Mouse (Mus musculus) 3134 (cell line): ENCODE results near the gene Fryl.

Experiments
- DNase-seq: peaks from one replicate; pipeline ENCODE4 v3.0.0-alpha.2; 2011; ENCODE audit warnings: low spot score; ENCODE audit not compliant: insufficient read length; ENCODE audit errors: extremely low read depth

Fryl gene

GRCm38 (mm10) chr5:73129871-73130270 is 126.5 kb downstream of the Fryl start:
- no peak for DNase-seq

GRCm38 (mm10) chr5:73119969-73120725 is 136.3 kb downstream of the Fryl start:
- DNase-seq = no peak

GRCm38 (mm10) chr5:73119524-73119923 is 136.9 kb downstream of the Fryl start:
- no peak for DNase-seq

- DNase-seq = no peak
These were observed 137.6 kb downstream of the Fryl start for GRCm38 (mm10) chr5:73118786-73119185.

DNA sequence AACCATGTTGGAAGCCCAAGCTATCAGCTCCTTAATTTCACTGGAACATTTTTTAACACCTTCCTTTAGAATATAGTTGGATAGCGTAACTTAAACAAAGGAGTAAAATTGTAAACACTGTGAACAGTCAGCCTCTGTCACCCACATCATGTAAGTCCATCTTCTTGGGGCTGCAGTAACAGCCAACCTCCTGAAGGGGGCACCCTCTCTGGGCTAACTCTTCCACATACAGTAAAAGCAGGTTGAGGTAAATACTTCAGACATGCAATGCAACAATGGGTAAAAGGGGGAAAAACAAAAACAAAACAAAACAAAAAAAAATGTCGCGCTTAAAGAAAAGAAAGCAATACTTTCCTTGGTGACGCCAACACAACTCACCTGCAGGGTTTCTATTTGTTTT is 141.5 kb downstream of the Fryl start:
- DNase-seq = no peak

GRCm38 (mm10) chr5:73112331-73112730 is 144.1 kb downstream of the Fryl start:
- no peak for DNase-seq

DNA sequence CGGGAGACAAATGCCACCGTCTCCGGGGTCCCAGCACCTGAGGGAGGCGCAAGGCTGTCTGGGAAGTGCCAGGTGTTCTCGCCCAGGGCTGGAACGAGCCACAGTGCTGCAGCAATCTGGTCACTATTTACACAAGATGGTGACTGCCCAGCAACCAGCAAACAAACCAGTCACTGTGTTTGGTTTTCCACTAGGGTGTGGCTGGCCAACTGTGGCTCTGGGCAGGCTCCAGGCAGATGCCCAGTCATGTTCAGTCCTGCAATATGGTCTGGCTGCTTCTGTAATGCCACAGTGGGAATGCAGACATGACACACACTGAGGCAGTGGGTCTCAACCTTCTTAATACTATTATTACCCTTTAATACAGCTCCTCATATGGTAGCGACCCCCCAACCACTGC is 152.8 kb downstream of the Fryl start:
- DNase-seq = no peak

DNA sequence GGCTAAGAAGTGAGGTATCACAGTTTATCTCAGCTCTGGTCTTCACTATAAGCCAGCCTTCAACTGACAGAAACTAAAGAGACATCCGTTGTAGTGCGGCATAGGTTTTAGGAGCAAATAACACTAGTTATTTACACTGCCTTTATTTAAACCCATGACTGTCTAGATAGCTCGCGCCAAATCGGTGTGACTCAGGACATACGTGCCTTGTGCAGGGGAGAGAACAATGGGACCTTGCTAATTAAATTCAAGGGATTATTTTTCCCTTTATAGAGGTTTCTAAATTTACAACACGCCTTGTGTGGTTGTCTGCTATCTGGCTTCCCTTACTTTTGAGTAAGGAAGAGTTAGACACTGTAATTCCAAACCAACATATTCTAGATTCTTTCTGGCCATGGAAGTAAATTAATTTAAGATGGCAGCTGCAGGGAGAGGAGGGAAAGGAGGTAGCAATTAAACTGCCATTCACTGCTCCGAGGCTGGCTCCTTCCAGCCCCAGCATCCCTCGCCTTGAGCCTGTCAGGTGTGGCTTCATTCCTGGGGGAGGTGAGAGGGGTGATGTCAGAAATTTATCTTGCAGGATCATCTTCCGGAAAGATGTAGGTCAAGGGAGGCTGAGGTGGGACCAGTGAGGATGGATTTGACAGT is 154.0 kb downstream of the Fryl start:
- DNase-seq = no peak

- no peak for DNase-seq
These were observed 164.2 kb downstream of the Fryl start for GRCm38 (mm10) chr5:73092236-73092635.

- DNase-seq = no peak
These were observed 167.3 kb downstream of the Fryl start for GRCm38 (mm10) chr5:73089158-73089557.

GRCm38 (mm10) chr5:73081496-73081895 is 174.9 kb downstream of the Fryl start:
- no peak for DNase-seq

- DNase-seq = no peak
These were observed 176.6 kb downstream of the Fryl start for GRCm38 (mm10) chr5:73079801-73080200.

- DNase-seq = no peak
These were observed 185.1 kb downstream of the Fryl start for GRCm38 (mm10) chr5:73071319-73071718.

DNA sequence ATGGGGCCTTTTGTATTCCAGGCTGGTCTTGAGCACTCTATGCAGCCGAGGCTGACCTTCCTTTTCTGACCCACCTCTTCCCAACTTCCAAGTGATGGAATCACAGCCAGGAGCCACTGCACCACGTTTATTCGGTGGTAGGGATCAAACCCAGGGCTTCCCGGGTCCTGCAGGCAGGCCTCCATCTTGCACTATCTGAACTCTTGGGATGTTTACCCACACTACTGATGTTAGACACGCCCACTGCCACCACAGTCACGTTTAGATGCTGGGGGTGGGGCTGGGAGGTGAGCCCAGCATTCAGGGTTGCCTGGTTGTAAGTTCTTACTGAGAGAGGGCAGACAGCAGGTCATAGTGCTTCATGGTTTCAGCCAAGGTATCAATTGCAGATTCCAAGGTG is 189.5 kb downstream of the Fryl start:
- no peak for DNase-seq

DNA sequence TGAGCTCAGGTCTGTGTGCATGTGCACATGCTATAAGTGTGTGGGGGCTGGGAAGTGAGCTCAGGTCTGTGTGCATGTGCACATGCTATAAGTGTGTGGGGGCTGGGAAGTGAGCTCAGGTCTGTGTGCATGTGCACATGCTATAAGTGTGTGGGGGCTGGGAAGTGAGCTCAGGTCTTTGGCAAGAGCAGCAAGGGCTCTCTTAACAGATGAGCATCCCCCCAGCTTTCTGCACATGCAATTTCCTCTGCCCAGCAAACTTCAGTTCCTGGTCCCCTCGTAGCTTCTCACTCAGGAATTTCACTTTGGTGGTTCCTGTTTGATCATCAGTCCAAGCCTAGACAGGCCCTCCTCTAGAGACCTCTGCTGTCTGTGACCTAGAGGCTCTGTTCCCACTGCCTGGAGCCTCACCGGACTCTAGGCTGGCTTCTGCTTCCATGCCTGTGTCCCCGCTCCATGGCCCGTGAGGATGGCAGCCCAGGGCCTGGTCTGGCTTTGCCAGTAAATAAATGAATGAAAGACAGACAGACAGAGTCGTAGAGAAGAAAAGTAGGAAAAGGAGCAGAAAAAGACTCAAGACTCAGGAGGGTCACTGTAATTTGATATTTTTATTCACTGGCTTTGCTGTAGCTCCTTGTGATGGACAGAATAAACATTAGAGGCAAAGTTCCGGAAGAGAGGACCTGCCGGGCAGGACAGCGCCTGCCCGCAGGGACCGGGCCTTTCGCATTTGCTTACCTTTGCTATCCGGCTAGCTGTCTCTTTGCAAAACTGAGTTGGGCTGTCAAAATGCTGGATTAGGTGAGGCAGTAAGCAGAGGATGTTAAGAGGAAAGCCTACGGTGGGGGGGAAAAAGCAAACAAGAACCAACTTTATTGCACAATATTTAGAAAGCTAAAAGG is 192.4 kb downstream of the Fryl start:
- DNase-seq = no peak

- DNase-seq = no peak
These were observed 194.8 kb downstream of the Fryl start for GRCm38 (mm10) chr5:73061506-73062155.

DNA sequence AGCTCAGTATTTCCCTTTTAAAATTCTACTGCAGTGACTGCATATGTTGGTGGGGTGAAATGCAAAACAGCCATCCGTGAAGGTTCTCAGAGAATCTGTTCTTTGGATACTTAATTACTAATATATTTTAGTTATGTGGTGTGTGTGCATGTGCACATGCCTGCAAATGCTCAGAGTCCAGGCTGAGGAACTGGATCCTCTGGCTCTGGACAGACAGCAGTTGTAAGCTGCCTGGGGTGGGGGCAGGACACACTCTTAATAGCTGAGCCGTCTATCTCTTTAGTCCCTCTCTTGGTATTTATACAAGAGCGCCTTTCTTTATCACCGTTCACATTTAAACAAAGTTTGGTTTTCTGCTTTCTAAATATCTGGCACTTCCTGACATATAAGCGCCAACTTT is 199.5 kb downstream of the Fryl start:
- DNase-seq = no peak

- no peak for DNase-seq
These were observed 200.0 kb downstream of the Fryl start for GRCm38 (mm10) chr5:73056457-73056856.

DNA sequence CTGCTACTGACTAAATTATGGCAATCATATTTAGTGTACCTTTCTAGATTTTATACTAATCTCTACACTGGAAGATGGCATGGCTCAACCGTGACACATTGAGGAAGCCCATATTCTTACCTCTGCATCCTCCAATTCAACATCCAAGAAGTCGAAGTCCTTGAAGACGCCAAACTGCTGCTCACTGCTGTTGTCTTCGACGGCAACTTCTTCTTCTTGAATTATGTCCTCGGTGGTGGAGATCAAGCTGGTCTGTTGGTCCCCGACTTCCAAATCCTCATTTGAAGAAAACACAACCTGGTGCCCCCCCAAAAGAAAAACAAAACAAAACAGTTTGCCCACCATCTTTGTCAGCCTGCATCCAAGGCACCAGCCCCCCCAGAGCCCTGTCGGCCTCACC is 202.5 kb downstream of the Fryl start:
- DNase-seq = no peak

GRCm38 (mm10) chr5:73047651-73048245 is 208.7 kb downstream of the Fryl start:
- DNase-seq = no peak

- DNase-seq = no peak
These were observed 212.4 kb downstream of the Fryl start for GRCm38 (mm10) chr5:73044055-73044454.
